In the genomic region with DNA sequence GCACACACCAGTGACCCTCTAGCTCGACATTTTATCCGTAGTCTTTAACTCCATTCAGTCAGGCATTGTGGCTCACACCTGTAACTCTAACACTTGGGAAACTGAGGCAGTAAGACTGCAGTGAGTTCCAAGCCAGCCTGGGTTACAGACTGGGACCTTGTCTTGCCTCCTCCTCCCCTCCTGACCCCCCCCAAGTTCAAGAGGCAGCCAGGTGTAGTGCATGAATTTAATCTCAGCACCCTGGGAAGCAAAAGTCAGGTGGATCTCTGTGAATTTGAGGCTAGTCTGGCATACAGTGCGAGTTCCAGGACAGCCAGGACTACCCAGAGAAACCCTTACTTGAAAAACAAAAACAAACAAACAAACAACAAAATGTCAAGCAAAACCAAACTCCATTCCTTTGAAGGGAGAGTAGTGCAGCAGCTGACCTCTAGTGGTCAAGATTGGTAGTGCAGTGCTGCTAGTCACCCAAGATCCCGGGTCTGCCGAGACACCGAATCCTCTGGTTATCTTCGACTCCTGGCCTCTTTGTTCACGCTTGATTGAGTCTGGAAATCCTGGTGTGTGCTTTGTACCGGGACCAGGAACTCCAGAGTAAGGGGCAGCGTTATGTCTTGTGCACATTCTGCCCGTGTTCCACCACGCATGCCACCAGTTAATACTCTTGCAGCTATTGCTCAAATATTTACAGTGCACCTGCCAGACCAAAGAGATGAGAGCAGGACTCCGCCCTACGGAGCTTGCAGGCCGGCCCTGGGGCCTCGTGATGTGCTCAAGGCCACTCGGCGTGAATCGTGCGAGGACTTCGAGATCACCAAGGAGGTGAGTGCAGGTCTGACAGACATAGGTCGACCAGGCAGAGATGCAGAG, we compare ENCODE assay signal across 9 mouse cellular contexts. TPM values are rescaled to one million over a fixed set of nuclear protein-coding genes. Genes with fewer than 3 reads are reported as not detected.
DNase-seq lines count a peak whose midpoint lies in the region; ATAC-seq and TF ChIP-seq lines count a peak whose summit lies in the region.
"Had no signal": no experiment of that assay in that cellular context is flagged by ENCODE, and none has a peak within 500 bp of the region (broad histone marks: within the 10 kb centered on the region; RNA-seq: fewer than 3 reads in every experiment).

No protein-coding gene starts in this region.

- no peaks in the 10 kb centered on the region for H3K9me3 ChIP-seq in heart, embryonic 16.5 days (replicated peaks; ENCODE audit: control insufficient read depth, low read length)
- H3K9me3 ChIP-seq in lung, embryonic 14.5 days (ENCODE audit: low read depth, low read length), result no peaks in the 10 kb centered on the region

- peaks cover 35% of the 10 kb centered on the region for H3K4me1 ChIP-seq in heart, embryonic 16.5 days (ENCODE audit: control insufficient read depth, insufficient read depth, low read length)
- no peaks in the 10 kb centered on the region for H3K4me1 ChIP-seq in lung, embryonic 14.5 days (ENCODE audit: insufficient read depth)

- 18% methylated on average over 22 of the region's 22 CpGs for WGBS in heart, embryonic 16.5 days
- 15% methylated on average over 22 of the region's 22 CpGs for WGBS in lung, embryonic 14.5 days

- TF ChIP-seq CTCF in lung, embryonic 14.5 days (IDR thresholded peaks at IDR 0.05; ENCODE audit: low read depth), result peak; percentile 98

- no peak overlapping the region for H3K9ac ChIP-seq in heart, embryonic 16.5 days (ENCODE audit: low read length)
- no peak overlapping the region for H3K9ac ChIP-seq in lung, embryonic 14.5 days

- peak overlapping the region; percentile 42 for H3K4me2 ChIP-seq in heart, embryonic 16.5 days (ENCODE audit: low read depth, low read length)
- peak overlapping the region; percentile 39 for H3K4me2 ChIP-seq in lung, embryonic 14.5 days

- H3K36me3 ChIP-seq in heart, embryonic 16.5 days (ENCODE audit: control insufficient read depth, insufficient read depth), result no peaks in the 10 kb centered on the region
- no peaks in the 10 kb centered on the region for H3K36me3 ChIP-seq in lung, embryonic 14.5 days (ENCODE audit: insufficient read depth)

- no peaks in the 10 kb centered on the region for H3K27me3 ChIP-seq in heart, embryonic 16.5 days (ENCODE audit: control insufficient read depth, insufficient read depth, low read length)
- no peaks in the 10 kb centered on the region for H3K27me3 ChIP-seq in lung, embryonic 14.5 days (ENCODE audit: insufficient read depth, low read length)

- H3K27ac ChIP-seq in heart, embryonic 16.5 days (ENCODE audit: low read length), result peak overlapping the region; percentile 80
- no peak overlapping the region for H3K27ac ChIP-seq in lung, embryonic 14.5 days (ENCODE audit: low read depth)

- peak; percentile 82 for DNase-seq in ES-CJ7 (ENCODE audit: low read depth, low spot score)
- DNase-seq in c-Kit-positive CD71-negative TER-119-negative erythroid progenitor cells, embryonic 14.5 days (ENCODE audit: low read depth), result peak; percentile 57
- peak; percentile 16 for DNase-seq in fibroblast of lung, adult 2 months (ENCODE audit: low read depth)
- peak; percentile 86 to 93 for DNase-seq in kidney, postnatal 36 days
- peak; percentile 89 for DNase-seq in lung, embryonic 14.5 days
- DNase-seq in testis, postnatal 14 days (ENCODE audit: low spot score), result peak; percentile 72

- no peak overlapping the region for H3K4me3 ChIP-seq in heart, embryonic 16.5 days (ENCODE audit: low read length)
- no peak overlapping the region for H3K4me3 ChIP-seq in lung, embryonic 14.5 days (ENCODE audit: low read depth, low read length)

- no peak for ATAC-seq in heart, embryonic 16.5 days (replicated peaks; ENCODE audit: extremely low read depth, insufficient read depth, low FRiP score)
- peak; percentile 47; the same call in 1 of the 2 replicates for ATAC-seq in lung, embryonic 14.5 days (ENCODE audit: insufficient read depth)
- 0 out of 2 replicates have a peak, but pooled peaks have one; percentile 37 for ATAC-seq in neutrophil, adult 5-6 weeks (ENCODE audit: extremely low read depth, insufficient number of reproducible peaks, low FRiP score, poor library complexity, severe bottlenecking)

RNA-seq across cellular contexts. Expression of gene Slc30a2, which starts 13.8 kb away (rescaled TPM):
- 0.21 and 0.42 TPM in 2 replicates for polyA plus RNA-seq in heart, embryonic 16.5 days (2015; fragmentation: Nextera tagmentation; extraction: Ambion mirVana)
- 0.05 TPM in 1 of 2 replicates, not detected in the other for polyA plus RNA-seq in lung, embryonic 14.5 days (2014; fragmentation: Nextera tagmentation; extraction: Ambion mirVana)
- total RNA-seq in neutrophil, adult 5-6 weeks (2017), result not detected in 2 replicates
- total RNA-seq: hematopoietic stem cell, adult 5-6 weeks had no signal

RNA-seq across cellular contexts. Expression of gene Extl1, which starts 26.8 kb away (rescaled TPM):
- 2.6 and 2.8 TPM in 2 replicates for polyA plus RNA-seq in heart, embryonic 16.5 days (2015; fragmentation: Nextera tagmentation; extraction: Ambion mirVana)
- polyA plus RNA-seq in lung, embryonic 14.5 days (2014; fragmentation: Nextera tagmentation; extraction: Ambion mirVana), result 2.9 and 3.7 TPM in 2 replicates
- total RNA-seq in neutrophil, adult 5-6 weeks (2017), result 0.86 and 1.3 TPM in 2 replicates

RNA-seq across cellular contexts. Expression of gene Pafah2, which starts 39.3 kb away (rescaled TPM):
- 9.6 and 10.5 TPM in 2 replicates for polyA plus RNA-seq in heart, embryonic 16.5 days (2015; fragmentation: Nextera tagmentation; extraction: Ambion mirVana)
- polyA plus RNA-seq in lung, embryonic 14.5 days (2014; fragmentation: Nextera tagmentation; extraction: Ambion mirVana), result 10.5 and 12.2 TPM in 2 replicates
- 0.12 and 0.74 TPM in 2 replicates for total RNA-seq in neutrophil, adult 5-6 weeks (2017)

RNA-seq across cellular contexts. Expression of gene Trim63, which starts 41.9 kb away (rescaled TPM):
- 175 and 177 TPM in 2 replicates for polyA plus RNA-seq in heart, embryonic 16.5 days (2015; fragmentation: Nextera tagmentation; extraction: Ambion mirVana)
- polyA plus RNA-seq in lung, embryonic 14.5 days (2014; fragmentation: Nextera tagmentation; extraction: Ambion mirVana), result 0.28 TPM in 1 of 2 replicates, not detected in the other
- total RNA-seq in neutrophil, adult 5-6 weeks (2017), result not detected in 2 replicates
- total RNA-seq: hematopoietic stem cell, adult 5-6 weeks had no signal

Comparison
In these comparisons a context has a peak if more than half of its experiments do, and no peak if none do; other contexts are left out.
1. DNase-seq: peak in every context shown above with its lines; median percentile 90 in kidney, postnatal 36 days; 89 in lung, embryonic 14.5 days; 82 in ES-CJ7; 72 in testis, postnatal 14 days; 57 in c-Kit-positive CD71-negative TER-119-negative erythroid progenitor cells, embryonic 14.5 days; 16 in fibroblast of lung, adult 2 months.